Mouse (Mus musculus) kidney, adult 11 months (tissue): Measurements from ENCODE around the gene Grwd1.
A peak's percentile ranks its signal among the peaks of the same experiment; 100 is the strongest.

Experiments
- DNase-seq: peaks from one replicate; pipeline ENCODE4 v3.0.0; 2022

Grwd1 gene

DNA sequence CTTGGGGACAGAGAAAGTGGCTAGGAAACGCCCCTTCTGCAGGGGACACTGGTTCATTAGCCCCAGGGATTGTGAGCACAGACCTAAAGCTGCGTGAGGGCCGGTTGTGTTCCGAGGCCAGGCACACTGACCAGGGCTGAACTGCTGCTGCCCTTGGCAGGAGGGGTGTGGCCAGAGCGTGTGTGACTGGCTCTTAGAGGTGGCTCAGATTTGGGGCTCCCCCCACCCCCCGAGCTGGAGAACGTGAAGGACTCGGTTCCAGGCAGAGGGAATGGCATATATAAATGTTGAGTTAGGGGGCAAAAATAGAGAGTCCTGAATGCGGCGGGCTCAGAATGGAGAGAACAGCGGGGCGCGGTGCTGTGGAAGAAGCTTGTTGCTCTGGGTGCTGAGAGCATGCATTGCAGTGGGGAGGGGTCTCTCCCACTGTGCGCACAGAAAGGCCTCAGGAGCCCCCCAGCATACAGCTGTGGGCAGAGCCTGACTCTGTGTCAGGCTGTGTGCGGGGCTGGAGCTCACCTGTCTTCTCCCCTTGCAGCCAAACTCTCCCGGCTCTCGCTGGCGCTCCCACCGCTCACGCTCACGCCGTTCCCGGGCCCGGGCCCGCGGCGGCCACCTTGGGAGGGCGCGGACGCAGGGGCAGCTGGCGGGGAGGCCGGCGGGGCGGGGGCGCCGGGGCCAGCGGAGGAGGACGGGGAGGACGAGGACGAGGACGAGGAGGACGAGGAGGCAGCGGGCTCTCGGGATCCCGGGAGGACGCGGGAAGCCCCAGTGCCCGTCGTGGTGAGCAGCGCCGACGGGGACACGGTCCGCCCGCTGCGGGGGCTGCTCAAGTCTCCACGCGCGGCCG lies 32.9 kb downstream of the Grwd1 start:
- DNase-seq, result no peak

GRCm38 (mm10) chr7:45796950-45797349 lies 33.8 kb downstream of the Grwd1 start:
- no peak for DNase-seq

DNA sequence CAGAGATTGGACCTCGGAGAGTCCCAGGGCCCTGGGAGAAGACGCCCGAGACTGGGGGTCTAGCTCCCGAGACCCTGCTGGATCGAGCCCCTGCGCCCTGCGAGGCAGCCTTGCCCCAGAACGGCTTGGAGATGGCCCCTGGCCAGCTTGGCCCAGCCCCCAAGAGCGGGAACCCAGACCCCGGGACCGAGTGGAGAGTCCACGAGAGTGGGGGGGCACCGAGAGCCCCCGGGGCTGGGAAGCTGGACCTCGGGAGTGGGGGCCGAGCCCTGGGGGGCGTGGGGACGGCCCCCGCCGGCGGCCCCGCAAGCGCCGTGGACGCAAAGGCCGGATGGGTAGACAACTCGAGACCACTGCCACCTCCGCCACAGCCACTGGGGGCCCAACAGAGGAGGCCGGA lies 35.8 kb downstream of the Grwd1 start:
- DNase-seq, result no peak

GRCm38 (mm10) chr7:45793969-45794585 lies 36.7 kb downstream of the Grwd1 start:
- no peak for DNase-seq

GRCm38 (mm10) chr7:45793240-45793639 lies 37.5 kb downstream of the Grwd1 start:
- no peak for DNase-seq

DNA sequence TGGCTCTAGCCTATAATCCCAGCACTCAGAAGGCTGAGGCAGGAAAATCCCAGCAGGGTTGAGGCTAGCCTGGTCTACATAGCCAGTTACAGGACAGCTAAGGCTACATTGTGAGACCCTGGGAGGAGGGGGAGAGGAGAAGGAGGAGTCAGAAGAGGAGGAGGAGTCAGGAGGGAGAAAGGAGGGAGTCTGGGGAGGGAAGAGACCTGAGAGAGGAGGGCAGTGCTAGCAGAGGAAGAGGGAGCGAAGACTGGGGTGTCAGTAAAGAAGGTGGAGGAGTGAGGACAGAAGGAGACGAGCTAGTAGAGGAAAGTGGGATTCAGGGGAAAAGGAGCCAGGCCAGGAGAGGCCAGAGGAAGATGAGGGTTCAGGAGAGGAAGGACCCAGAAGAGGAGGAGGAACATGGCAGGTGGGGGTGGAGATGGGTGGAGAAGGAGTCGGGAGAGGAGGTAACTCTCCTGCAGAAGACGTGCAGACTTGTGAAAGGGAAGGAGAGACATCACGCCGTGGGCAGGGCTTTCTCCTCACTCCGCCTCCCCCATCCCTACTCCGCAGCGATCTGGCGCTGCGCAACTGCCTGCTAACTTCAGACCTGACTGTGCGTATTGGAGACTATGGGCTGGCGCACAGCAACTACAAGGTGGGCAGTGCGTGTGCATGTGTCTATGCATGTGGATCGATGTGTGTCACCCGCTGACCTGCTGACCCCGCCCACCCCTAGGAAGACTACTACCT lies 38.8 kb downstream of the Grwd1 start:
- DNase-seq, result no peak

DNA sequence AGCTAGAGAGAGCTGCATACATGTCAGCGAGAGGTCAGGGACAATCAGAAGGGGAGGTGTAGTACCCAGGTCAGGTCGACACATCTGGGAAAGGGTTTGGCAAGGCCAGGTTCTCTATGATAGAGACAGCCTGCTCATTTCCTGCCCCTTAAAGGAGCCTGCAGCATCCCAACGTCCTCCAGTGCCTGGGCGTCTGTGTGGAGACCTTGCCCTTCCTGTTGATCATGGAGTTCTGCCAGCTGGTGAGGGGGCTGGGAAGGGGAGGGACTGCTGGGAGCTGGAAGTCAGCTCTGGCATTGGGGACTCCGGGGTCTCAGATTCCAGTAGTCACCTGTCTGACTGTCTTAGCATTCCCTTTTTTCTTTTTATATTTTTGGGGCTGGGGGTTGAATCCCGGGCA lies 40.0 kb downstream of the Grwd1 start:
- DNase-seq, result no peak

GRCm38 (mm10) chr7:45787642-45788041 lies 43.1 kb downstream of the Grwd1 start:
- no peak for DNase-seq

DNA sequence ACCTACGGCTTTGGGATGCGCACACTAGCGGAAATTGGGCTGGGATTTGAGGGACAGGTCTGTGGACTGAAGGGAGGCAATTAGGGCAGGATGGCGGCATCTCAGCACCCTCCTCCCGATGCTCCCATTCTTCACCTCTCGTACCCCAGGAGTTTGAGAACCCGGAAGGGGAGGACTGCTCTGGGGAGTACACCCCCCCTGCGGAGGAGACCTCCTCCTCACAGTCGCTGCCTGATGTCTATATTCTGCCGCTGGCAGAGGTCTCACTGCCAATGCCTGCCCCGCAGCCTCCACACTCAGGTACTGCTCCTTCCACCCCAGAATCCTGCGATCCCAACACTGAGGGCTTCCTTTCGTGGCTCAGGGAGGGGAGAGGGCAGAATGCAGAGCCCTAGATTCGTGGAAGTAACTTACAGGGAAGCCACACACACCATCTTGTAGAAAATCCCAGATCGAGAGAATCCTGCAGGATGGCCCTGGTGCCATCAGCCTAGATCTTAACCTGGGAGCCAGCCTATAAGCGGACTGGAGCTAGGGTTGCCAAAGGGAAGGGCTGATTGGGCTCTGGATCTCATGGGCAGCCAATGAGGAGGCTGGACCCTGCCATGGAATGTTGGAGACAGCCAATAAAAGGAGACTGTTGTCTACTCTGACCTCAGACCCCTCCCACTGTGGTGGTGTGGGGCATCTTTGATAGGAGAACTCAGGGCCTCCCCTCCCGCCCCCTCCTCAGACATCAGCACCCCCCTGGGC lies 43.9 kb downstream of the Grwd1 start:
- DNase-seq, result no peak

- no peak for DNase-seq
Measured at GRCm38 (mm10) chr7:45786136-45786578, 44.6 kb downstream of the Grwd1 start.

DNA sequence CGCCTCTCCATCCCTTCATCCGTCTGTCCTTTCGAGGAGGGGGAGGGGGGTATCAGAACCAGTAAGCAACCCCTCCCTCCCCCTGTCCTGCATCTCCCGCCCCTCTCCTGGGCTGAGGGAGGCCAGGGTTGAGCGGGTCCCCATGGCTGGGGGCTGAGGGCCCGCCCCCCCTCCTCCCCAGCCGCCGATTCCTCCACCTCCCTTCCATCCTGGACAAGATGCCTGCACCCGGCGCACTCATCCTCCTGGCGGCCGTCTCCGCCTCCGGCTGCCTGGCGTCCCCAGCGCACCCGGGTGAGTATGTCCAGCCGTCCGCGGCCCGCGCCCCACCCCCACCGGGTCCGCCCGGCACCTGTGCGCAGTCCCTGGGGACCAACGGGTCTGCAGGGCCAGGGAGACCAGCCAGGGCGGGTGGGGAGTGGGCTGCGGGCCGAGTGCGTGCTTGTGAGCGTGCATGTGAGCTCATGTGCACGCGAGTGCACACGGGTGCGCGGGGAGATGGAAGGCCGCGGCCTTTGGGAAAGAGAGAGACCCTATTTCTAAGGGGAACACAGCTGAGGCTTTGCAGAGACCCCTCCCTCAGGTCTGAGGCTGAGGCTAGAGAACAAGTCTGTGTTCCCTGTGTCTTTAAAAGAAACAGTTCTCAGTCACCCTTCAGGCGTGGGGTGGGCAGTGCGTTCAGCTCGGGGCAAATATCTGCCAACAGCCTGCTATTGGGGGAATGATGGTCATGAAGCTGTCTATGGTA lies 45.2 kb downstream of the Grwd1 start:
- no peak for DNase-seq

DNA sequence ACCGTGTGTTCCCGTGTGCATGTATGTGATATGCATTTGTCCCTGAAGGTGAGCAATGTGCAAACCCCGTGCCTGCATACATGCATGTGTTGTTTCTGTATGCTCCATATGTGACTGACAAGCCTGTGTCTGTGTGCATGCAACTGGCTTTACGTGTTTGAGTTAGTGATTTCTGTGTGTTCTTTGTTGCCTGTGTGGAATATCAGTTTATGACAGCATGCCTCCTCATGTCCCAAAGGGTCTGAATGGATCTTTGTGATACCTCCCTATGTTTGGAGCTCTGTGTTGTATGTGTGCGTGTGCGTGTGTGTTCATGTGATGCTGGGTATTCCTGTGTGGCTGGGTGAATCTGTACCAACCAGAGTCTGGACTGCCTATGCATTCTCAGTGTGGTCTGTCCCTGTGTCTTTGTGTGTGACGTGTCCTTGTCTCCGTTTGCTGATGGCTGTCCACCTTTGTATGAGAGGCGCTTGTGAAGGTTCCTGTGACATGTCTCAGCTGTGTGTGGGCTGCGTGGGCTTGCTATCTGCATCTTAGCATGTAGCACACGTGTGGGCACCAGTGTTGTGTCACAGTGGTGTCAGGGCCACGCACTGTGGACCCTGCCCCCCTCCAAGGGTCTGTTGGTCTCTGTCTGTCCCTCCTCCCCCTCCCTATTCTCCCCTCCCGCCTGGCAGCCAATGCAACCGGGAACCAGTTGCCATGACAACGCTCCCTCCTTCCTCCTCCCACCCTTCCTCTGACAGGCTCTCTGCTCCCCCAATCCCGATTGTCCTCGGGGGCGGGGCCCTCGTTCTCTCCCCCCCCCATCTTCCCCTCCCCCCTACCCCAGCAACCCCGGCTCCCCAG lies 46.0 kb downstream of the Grwd1 start, which contains the start of gene Sult2b1:
Sult2b1 (minus strand) TSS at position 146 of the 849 bp plus-strand sequence.
- no peak for DNase-seq

- no peak for DNase-seq
Measured at GRCm38 (mm10) chr7:45783511-45784091, 47.1 kb downstream of the Grwd1 start, which contains the start of gene Lmtk3. Gene Lmtk3 (plus strand): TSS chr7:45783738.

DNA sequence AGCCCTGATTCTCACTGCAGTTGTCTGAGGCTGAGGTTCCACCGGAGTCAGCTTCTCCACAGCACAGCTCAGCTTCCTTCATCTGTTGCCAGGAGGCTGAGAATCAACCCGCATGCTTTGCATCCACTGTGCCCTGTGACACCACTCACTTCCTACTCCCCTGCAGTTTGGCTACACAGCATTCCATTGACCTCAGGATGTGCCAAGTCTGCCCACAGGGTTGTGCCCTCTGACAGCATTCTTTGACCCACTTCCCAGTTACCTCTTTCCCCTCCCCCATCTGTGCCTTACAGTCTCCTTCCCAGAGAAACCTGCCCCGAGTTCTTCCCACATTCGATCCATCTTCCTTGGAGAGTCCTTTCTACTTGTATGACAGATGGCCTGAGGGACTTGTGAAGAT lies 48.5 kb downstream of the Grwd1 start:
- no peak for DNase-seq

- DNase-seq, result no peak
Measured at GRCm38 (mm10) chr7:45779081-45779641, 51.6 kb downstream of the Grwd1 start.

DNA sequence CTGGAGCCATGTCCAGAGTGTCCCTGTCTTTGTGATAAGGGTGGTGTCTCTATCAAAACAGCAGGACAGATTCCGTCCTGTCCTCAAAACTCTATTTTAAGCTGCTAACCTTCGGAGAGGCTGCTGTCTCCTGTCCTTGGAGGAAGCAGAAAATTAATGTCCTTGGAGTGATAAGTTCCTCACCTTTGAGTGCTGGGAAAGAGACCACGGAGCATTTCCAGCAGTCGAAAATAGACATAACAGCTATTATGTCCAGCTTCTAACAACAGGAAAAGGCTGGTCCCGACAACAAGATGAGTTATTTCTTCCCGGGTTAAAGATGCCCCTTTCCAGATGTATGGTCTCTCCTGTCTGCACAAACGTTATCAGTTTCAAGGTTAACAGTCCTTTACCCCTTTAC lies 55.5 kb downstream of the Grwd1 start:
- peak; percentile 46 for DNase-seq
